Mouse (Mus musculus) thymus, postnatal 14 days (tissue): ENCODE data around the gene Tbc1d24.
A peak's percentile ranks its signal among the peaks of the same experiment; 100 is the strongest.
"Not testable (repeated sequence)": the region's sequence is repeated elsewhere in the genome, so short reads cannot be mapped to it uniquely, and the experiment has no call there.

Experiments used
- DNase-seq: peaks from one replicate; pipeline ENCODE4 v3.0.0; 2021

The Tbc1d24 gene

GRCm38 (mm10) chr17:24140845-24141424 lies 64.4 kb downstream of the Tbc1d24 start:
- peak; percentile 64 for DNase-seq

GRCm38 (mm10) chr17:24139968-24140367 lies 65.4 kb downstream of the Tbc1d24 start:
- DNase-seq = no peak

GRCm38 (mm10) chr17:24139256-24139655 lies 66.1 kb downstream of the Tbc1d24 start:
- no peak for DNase-seq

- DNase-seq = peak; percentile 69
These were observed 68.0 kb downstream of the Tbc1d24 start for GRCm38 (mm10) chr17:24137226-24137880.

GRCm38 (mm10) chr17:24134062-24134461 lies 71.3 kb downstream of the Tbc1d24 start:
- DNase-seq = no peak

- DNase-seq = peak; percentile 38
These were observed 72.4 kb downstream of the Tbc1d24 start for GRCm38 (mm10) chr17:24132919-24133318.

GRCm38 (mm10) chr17:24131570-24131969 lies 73.8 kb downstream of the Tbc1d24 start:
- DNase-seq = no peak

- DNase-seq = not testable (repeated sequence)
These were observed 76.1 kb downstream of the Tbc1d24 start for GRCm38 (mm10) chr17:24129246-24129645.

- no peak for DNase-seq
These were observed 77.8 kb downstream of the Tbc1d24 start for GRCm38 (mm10) chr17:24127592-24127991.

GRCm38 (mm10) chr17:24126801-24127200 lies 78.6 kb downstream of the Tbc1d24 start:
- no peak for DNase-seq
